In the genomic region with DNA sequence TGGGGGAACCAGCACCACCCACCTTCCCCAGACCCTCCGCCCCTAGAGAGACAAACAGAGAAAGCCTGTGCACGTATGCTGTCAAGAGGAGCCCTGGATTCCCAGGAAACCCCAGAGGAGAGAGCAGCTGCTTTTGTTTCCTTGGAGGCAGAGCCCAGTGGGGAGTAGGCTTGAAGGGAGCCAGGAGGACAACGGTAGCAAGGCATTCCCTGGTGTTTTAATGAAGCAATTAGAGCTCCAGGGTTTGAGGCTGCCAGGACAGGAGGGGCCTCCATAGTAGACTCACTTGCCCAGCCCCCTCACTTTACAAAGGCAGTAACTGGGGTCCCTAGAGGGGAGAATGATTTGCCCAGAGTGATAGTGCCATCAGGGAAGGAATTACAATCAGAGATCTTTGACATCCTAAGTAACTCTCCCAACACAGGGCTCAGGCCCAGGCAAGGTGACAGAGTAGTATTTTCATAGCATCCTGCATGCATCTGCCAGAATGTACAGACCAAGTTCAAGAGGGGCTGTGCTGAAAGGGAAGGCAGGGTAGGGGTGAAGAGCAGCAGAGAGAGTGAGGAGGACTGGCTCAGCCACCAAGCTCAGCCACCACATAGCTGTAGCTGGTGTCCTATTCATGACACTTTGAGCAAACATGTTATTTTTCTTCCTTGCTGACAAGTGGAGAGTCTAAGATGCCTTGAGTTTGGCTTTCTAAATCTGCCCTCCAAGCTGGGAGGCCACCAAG, we compare ENCODE assay signal across 9 mouse cellular contexts.
DNase-seq lines count a peak whose midpoint lies in the region; ATAC-seq and TF ChIP-seq lines count a peak whose summit lies in the region.
"Had no signal": no experiment of that assay in that cellular context is flagged by ENCODE, and none has a peak within 500 bp of the region (broad histone marks: within the 10 kb centered on the region; RNA-seq: fewer than 3 reads in every experiment).

No protein-coding gene starts in this region.

- DNase-seq in left cerebral cortex, postnatal 10 days (ENCODE audit: extremely low spot score in 1 of 2, low spot score in 2 of 2), result peak; percentile 27 to 29
- DNase-seq in left cerebral cortex, adult 18-20 months (ENCODE audit: low spot score in 2 of 2), result no peak
- DNase-seq in forebrain, embryonic 14.5 days (ENCODE audit: low spot score), result peak; percentile 92
- DNase-seq in left cerebral cortex, postnatal 14 days (ENCODE audit: low spot score in 2 of 2), result peak; percentile 10 to 38
- peak; percentile 90 for DNase-seq in retina, embryonic 14.5 days (ENCODE audit: low spot score)
- no peak for DNase-seq in natural killer cell, adult 2 months (ENCODE audit: low spot score in 2 of 2)
- no peak for DNase-seq in heart, adult 2 months
- no peak for DNase-seq in lung, postnatal 4 days

- ATAC-seq in forebrain, embryonic 14.5 days, result peak; percentile 92

- H3K4me3 ChIP-seq in forebrain, embryonic 14.5 days (ENCODE audit: low read depth, low read length), result no peak overlapping the region
- no peak overlapping the region for H3K4me3 ChIP-seq in heart, adult 2 months

- no peak overlapping the region for H3K9ac ChIP-seq in forebrain, embryonic 14.5 days (ENCODE audit: low read length)
- no peak overlapping the region for H3K9ac ChIP-seq in heart, adult 2 months (ENCODE audit: low read depth, low read length)
- H3K9ac ChIP-seq: liver, embryonic 14.5 days had no signal

- H3K36me3 ChIP-seq in forebrain, embryonic 14.5 days (ENCODE audit: control insufficient read depth, insufficient read depth, low read length), result no peaks in the 10 kb centered on the region
- no peaks in the 10 kb centered on the region for H3K36me3 ChIP-seq in heart, adult 2 months (ENCODE audit: control insufficient read depth, insufficient read depth, low read length)

- 4% methylated on average over 3 of the region's 3 CpGs for WGBS in forebrain, embryonic 14.5 days
- 39% methylated on average over 3 of the region's 3 CpGs for WGBS in heart, adult 2 months

- peak overlapping the region; percentile 78 for H3K27ac ChIP-seq in forebrain, embryonic 14.5 days (ENCODE audit: low read depth, low read length)
- H3K27ac ChIP-seq in heart, adult 2 months, result no peak overlapping the region
- H3K27ac ChIP-seq: liver, embryonic 14.5 days had no signal

- H3K4me2 ChIP-seq in forebrain, embryonic 14.5 days (ENCODE audit: low read length), result no peak overlapping the region

- no peaks in the 10 kb centered on the region for H3K27me3 ChIP-seq in forebrain, embryonic 14.5 days (replicated peaks; ENCODE audit: control insufficient read depth, insufficient read depth, low read length)
- no peaks in the 10 kb centered on the region for H3K27me3 ChIP-seq in heart, adult 2 months (ENCODE audit: control insufficient read depth, insufficient read depth, low read length)

- H3K9me3 ChIP-seq in forebrain, embryonic 14.5 days (replicated peaks; ENCODE audit: control insufficient read depth, low read length), result no peaks in the 10 kb centered on the region

- TF ChIP-seq POLR2A in heart, adult 2 months (IDR thresholded peaks at IDR 0.05; ENCODE audit: insufficient read depth, low read depth, low read length), result no peak

- TF ChIP-seq EP300 in heart, adult 2 months (IDR thresholded peaks at IDR 0.05; ENCODE audit: insufficient read depth, low read depth, low read length), result no peak

- intact Hi-C loops in left cerebral cortex, postnatal 10 days (cut with DNase I), result no loop called here
- intact Hi-C loops in left cerebral cortex, postnatal 14 days (cut with DNase I), result no loop called here
- intact Hi-C loops in heart, adult 2 months (cut with DNase I), result no loop called here

- H3K4me1 ChIP-seq in forebrain, embryonic 14.5 days (ENCODE audit: control insufficient read depth, insufficient read depth, low read length), result peaks cover 15% of the 10 kb centered on the region; the same call in 1 of the 2 replicates
- no peaks in the 10 kb centered on the region for H3K4me1 ChIP-seq in heart, adult 2 months (ENCODE audit: control insufficient read depth, insufficient read depth, low read length)

- no peaks in the 10 kb centered on the region for H3K79me2 ChIP-seq in heart, adult 2 months (replicated peaks; ENCODE audit: control insufficient read depth, insufficient read depth, low read length)

- TF ChIP-seq CTCF in heart, adult 2 months (IDR thresholded peaks at IDR 0.05), result no peak

Comparison
In these comparisons a context has a peak if more than half of its experiments do, and no peak if none do; other contexts are left out.
1. DNase-seq: peak in left cerebral cortex, postnatal 10 days (2 of 2), forebrain, embryonic 14.5 days (single experiment), left cerebral cortex, postnatal 14 days (2 of 2) and retina, embryonic 14.5 days (single experiment); none in left cerebral cortex, adult 18-20 months (0 of 2), natural killer cell, adult 2 months (0 of 2), heart, adult 2 months (0 of 2) and lung, postnatal 4 days (0 of 2).